Mouse (Mus musculus) C2C12 (cell line): ENCODE measurements around the gene Exoc3l.

Experiments used
- CEBPB ChIP-seq: IDR thresholded peaks from one replicate; pipeline ENCODE4 v1.6.1; 2011; ENCODE audit warnings: low read depth, mild to moderate bottlenecking, control low read depth, moderate library complexity
- CTCF ChIP-seq: IDR thresholded peaks from one replicate; pipeline ENCODE4 v1.5.1; 2011; ENCODE audit not compliant: control insufficient read depth, insufficient read depth, insufficient read length
- FOSL1 ChIP-seq: IDR thresholded peaks from one replicate; pipeline ENCODE4 v1.8.0; 2011; ENCODE audit warnings: mild to moderate bottlenecking, low read length; ENCODE audit not compliant: poor library complexity, insufficient read depth, severe bottlenecking
- MAX ChIP-seq: IDR thresholded peaks from one replicate; pipeline ENCODE4 v1.6.1; 2011; ENCODE audit warnings: mild to moderate bottlenecking, control low read depth
- MYOD1 ChIP-seq: IDR thresholded peaks from one replicate; pipeline ENCODE4 v1.6.1; 2011; ENCODE audit warnings: low read depth; ENCODE audit not compliant: control insufficient read depth, insufficient read length
- MYOG ChIP-seq: IDR thresholded peaks from one replicate; pipeline ENCODE4 v1.6.1; 2011; ENCODE audit not compliant: control insufficient read depth, insufficient read length; ENCODE audit errors: extremely low read depth
- USF1 ChIP-seq: IDR thresholded peaks from one replicate; pipeline ENCODE4 v1.6.1; 2011; ENCODE audit warnings: low read depth, mild to moderate bottlenecking, control low read depth, moderate library complexity

- no peak for TF ChIP-seq CTCF
- TF ChIP-seq MAX = no peak
- TF ChIP-seq USF1 = no peak
- TF ChIP-seq CEBPB = no peak
- TF ChIP-seq MYOD1 = no peak
- TF ChIP-seq FOSL1 = no peak
- TF ChIP-seq MYOG = no peak
These were observed 14.2 kb upstream of the Exoc3l start for GRCm38 (mm10) chr8:105310118-105310517.
